Mouse (Mus musculus): ENCODE measurements around the gene 4930452B06Rik.

DNA sequence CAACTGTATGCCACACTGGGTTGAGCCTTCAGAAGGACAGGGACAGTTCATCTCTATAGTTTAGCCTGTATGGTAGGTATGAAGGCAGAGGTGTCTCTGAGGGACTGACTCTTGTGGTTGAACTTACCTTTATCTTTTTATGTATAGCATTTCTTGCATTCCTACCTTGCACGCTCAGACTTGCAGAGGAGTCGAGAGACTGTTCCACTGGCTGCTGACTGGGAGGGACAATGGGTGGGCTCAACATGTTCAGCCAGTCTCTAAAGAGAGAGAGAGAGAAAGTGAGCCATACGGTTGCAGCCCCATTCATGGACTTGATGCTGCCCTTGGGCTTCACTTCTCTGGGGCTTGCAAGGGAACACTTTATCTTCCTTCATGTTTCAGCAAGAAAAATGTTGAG, 223.3 kb downstream of the 4930452B06Rik start:
- no peak for TF ChIP-seq CTCF (conservative IDR thresholded peaks at IDR 0.05; ENCODE audit: low read length)
- no peak for TF ChIP-seq POU5F1 (IDR thresholded peaks at IDR 0.05; ENCODE audit: borderline replicate concordance, low read length)
- TF ChIP-seq NANOG (IDR thresholded peaks at IDR 0.05; ENCODE audit: borderline replicate concordance, low read length): no peak

All from E14TG2a.4 (cell line).